Mouse (Mus musculus) spleen, adult 2 months (tissue): ENCODE data around the gene Traf2. TPM values are rescaled to one million over a fixed set of nuclear protein-coding genes. Genes with fewer than 3 reads are reported as not detected.

Experiments used
- DNase-seq, 2 experiments: peaks; one replicate each; pipeline versions ENCODE4 v3.0.0 to v3.0.0-alpha.2; 2012 to 2021; ENCODE audit warnings: low spot score in 2 of 2, low read depth in 1 of 2
- H3K27ac ChIP-seq: fragments of 200-500 bp; 2 replicates; pipeline ENCODE4 v1.5.1; 2012; ENCODE audit warnings: low read length, inconsistent platforms; ENCODE audit not compliant: insufficient read depth
- H3K27me3 ChIP-seq: fragments of 200-500 bp; 2 replicates; pipeline ENCODE4 v1.6.1; 2012; ENCODE audit warnings: mild to moderate bottlenecking, moderate library complexity, low read length, inconsistent platforms; ENCODE audit not compliant: control insufficient read depth, insufficient read depth
- H3K36me3 ChIP-seq: fragments of 200-500 bp; 2 replicates; pipeline ENCODE4 v1.6.1; 2012; ENCODE audit warnings: mild to moderate bottlenecking, low read length, inconsistent platforms; ENCODE audit not compliant: control insufficient read depth, insufficient read depth
- H3K4me1 ChIP-seq: fragments of 200-500 bp; 2 replicates; pipeline ENCODE4 v1.6.1; 2011; ENCODE audit warnings: inconsistent platforms; ENCODE audit not compliant: control insufficient read depth, insufficient read depth, insufficient read length
- H3K4me3 ChIP-seq: fragments of 200-500 bp; 2 replicates; pipeline ENCODE4 v1.5.1; 2011; ENCODE audit warnings: mild to moderate bottlenecking, inconsistent platforms; ENCODE audit not compliant: insufficient read depth, insufficient read length; ENCODE audit errors: extremely low read depth
- CTCF ChIP-seq: fragments of 200-500 bp; IDR thresholded peaks from 2 replicates; pipeline ENCODE4 v1.5.1; 2011; ENCODE audit warnings: mild to moderate bottlenecking, inconsistent platforms; ENCODE audit not compliant: insufficient read depth, insufficient read length, insufficient replicate concordance; ENCODE audit errors: extremely low read depth
- POLR2A ChIP-seq: fragments of 200-500 bp; IDR thresholded peaks from 2 replicates; pipeline ENCODE4 v1.6.1; 2011; ENCODE audit warnings: low read depth, low read length, inconsistent platforms
- WGBS: fragments of 180-500 bp; shearing (Covaris S2); methylation state at CpG from one replicate; pipeline ENCODE4 v1.1.7; 2018; 5-methylcytosine and 5-hydroxymethylcytosine counted together
- polyA plus RNA-seq: library from polyadenylated mRNA; depleted of rRNA; stranded (reverse); fragments of >200 nt; gene quantifications from 2 replicates; pipeline ENCODE4 v1.2.3, GENCODE M21; 2012

Traf2 gene
- polyA plus RNA-seq, 1 experiment, result 21.6 TPM

GRCm38 (mm10) chr2:25480541-25480940 is 66.2 kb downstream of the Traf2 start:
- Histone ChIP-seq H3K4me1 (no peaks in the 10 kb centered on the region), H3K4me3 (no peak overlapping the region), H3K27ac (no peak overlapping the region), H3K27me3 (no peaks in the 10 kb centered on the region), H3K36me3 (no peaks in the 10 kb centered on the region)
- no peak for TF ChIP-seq POLR2A
- no peak for TF ChIP-seq CTCF
- DNase-seq, result no peak
- 84% methylated on average over 1 of the region's 1 CpGs for WGBS

GRCm38 (mm10) chr2:25479551-25480311 is 67.0 kb downstream of the Traf2 start:
- H3K27ac ChIP-seq, result no peak overlapping the region
- no peak for TF ChIP-seq POLR2A
- no peak for TF ChIP-seq CTCF
- H3K4me1 ChIP-seq, result no peaks in the 10 kb centered on the region
- 72% methylated on average over 10 of the region's 10 CpGs for WGBS
- no peak overlapping the region for H3K4me3 ChIP-seq
- DNase-seq, result no peak
- no peaks in the 10 kb centered on the region for H3K27me3 ChIP-seq
- no peaks in the 10 kb centered on the region for H3K36me3 ChIP-seq

DNA sequence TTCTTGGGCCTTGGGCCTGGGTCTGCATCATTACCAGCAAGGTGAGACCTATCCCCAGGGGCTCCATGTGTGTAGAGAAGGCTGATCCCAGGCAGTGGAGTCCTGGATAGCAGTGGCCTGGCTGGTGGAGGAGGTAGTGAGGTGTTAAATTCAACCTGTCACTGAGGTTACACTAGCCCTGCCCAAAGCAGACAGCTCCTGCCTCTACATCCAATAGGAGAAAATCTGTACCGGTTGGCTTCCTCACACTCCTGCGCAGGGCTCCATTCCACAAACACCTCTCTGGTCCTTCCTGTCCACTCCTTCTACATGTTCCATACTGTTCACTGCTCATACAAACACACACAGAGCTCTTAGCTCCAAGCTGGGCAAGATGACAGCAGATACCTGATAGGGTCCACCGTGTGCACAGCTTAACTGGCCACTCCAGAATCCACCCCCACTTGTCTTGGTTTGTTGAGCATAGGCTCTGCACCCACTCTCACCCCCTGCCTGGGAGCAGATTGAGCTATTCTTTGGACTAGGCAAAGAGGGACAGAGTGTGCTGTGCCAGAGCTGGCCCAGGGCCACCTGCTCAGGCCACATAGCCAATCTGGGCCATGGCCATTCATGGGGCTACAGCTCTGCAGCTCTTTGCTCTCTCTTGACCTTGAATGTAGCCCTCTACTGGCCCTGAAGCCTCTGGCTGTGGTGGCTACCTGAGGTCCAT is 68.6 kb downstream of the Traf2 start:
- Histone ChIP-seq H3K4me1 (no peaks in the 10 kb centered on the region), H3K27ac (no peak overlapping the region), H3K4me3 (no peak overlapping the region), H3K27me3 (no peaks in the 10 kb centered on the region), H3K36me3 (no peaks in the 10 kb centered on the region)
- no peak for DNase-seq
- TF ChIP-seq POLR2A (no peak), CTCF (no peak)
- 95% methylated on average over 3 of the region's 3 CpGs for WGBS

- H3K4me1 ChIP-seq, result no peaks in the 10 kb centered on the region
- no peak for DNase-seq
- no peak for TF ChIP-seq CTCF
- no peak for TF ChIP-seq POLR2A
- WGBS, result 87% methylated on average over 8 of the region's 8 CpGs
- H3K27me3 ChIP-seq, result no peaks in the 10 kb centered on the region
- H3K27ac ChIP-seq, result no peak overlapping the region
- no peak overlapping the region for H3K4me3 ChIP-seq
- no peaks in the 10 kb centered on the region for H3K36me3 ChIP-seq
Observed at GRCm38 (mm10) chr2:25477541-25477940, 69.2 kb downstream of the Traf2 start.

DNA sequence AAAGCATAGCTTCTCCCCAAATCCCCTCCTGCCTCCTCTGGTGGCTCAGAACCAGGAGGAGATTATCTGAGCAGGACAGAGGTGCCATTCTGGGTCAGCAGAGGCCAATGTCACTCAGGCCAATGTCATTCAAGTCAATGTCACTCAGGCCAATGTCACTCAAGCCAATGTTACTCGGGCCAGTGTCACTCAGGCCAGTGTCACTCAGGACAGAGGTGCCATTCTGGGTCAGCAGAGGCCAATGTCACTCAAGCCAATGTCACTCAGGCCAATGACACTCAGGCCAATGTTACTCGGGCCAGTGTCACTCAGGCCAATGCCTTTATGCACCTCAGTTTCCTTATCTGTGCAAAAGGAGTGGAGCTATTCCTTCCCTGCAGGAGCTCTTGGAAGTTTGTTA is 74.2 kb downstream of the Traf2 start:
- no peaks in the 10 kb centered on the region for H3K27me3 ChIP-seq
- no peak for DNase-seq
- WGBS, result 93% methylated on average over 2 of the region's 2 CpGs
- no peak overlapping the region for H3K27ac ChIP-seq
- H3K36me3 ChIP-seq, result no peaks in the 10 kb centered on the region
- no peak overlapping the region for H3K4me3 ChIP-seq
- no peaks in the 10 kb centered on the region for H3K4me1 ChIP-seq
- TF ChIP-seq CTCF (no peak), POLR2A (no peak)

DNA sequence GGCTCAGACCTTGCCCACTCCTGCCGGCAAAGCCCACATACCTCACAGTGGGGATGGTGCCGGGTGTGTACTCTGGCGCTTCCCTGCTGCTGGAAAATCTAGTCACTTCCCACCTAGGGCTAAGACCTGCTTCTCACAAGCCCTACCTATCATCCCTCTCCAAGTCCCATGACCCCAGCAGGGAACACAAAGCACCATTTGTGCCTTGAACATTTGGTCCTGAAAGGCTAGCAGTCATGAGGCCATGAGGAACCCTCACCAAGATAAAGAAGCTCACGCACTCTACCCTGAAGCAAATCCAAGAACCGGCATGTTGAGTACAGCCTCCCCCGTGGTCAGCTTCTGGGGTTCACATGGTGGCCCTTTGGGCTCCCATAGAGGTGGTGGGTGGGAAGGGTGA is 76.8 kb downstream of the Traf2 start, which contains the start of gene Ptgds:
Ptgds (minus strand) TSS at position 78 of the 400 bp plus-strand sequence.
- H3K4me1 ChIP-seq, result peaks cover 18% of the 10 kb centered on the region; the same call in 1 of the 2 replicates
- no peak within 1 kb of the TSS for H3K4me3 ChIP-seq
- no peak for DNase-seq
- no peaks in the 10 kb centered on the region for H3K27me3 ChIP-seq
- TF ChIP-seq POLR2A (no peak), CTCF (no peak)
- H3K27ac ChIP-seq, result no peak within 1 kb of the TSS
- WGBS, result 87% methylated on average over 6 of the region's 6 CpGs
- no peaks in the 10 kb centered on the region for H3K36me3 ChIP-seq
